7 mouse cellular contexts compared by ENCODE assay signal in genomic region chr11:52282774-52283595, GRCm38 (mm10). TPM values are rescaled to one million over a fixed set of nuclear protein-coding genes. Genes with fewer than 3 reads are reported as not detected.
DNase-seq lines count a peak whose midpoint lies in the region; ATAC-seq and TF ChIP-seq lines count a peak whose summit lies in the region.

Gene Tcf7 (minus strand): TSS chr11:52283014.

- no peak for ATAC-seq in activated CD4-positive, CD25-positive, alpha-beta regulatory T cell, adult 4 months
- ATAC-seq in forebrain, embryonic 13.5 days = peak; percentile 81
- ATAC-seq in hindbrain, embryonic 14.5 days (ENCODE audit: low FRiP score) = peak; percentile 52; the same call in 1 of the 2 replicates
- ATAC-seq in limb, embryonic 11.5 days (ENCODE audit: insufficient number of reproducible peaks, low FRiP score, low TSS enrichment, low read depth) = peak; percentile 40; the same call in 1 of the 2 replicates
- peak; percentile 55 for ATAC-seq in midbrain, embryonic 12.5 days (ENCODE audit: low FRiP score, low read depth)
- peak; percentile 80 for ATAC-seq in stomach, embryonic 16.5 days (ENCODE audit: insufficient read depth, low FRiP score)

- H3K27ac ChIP-seq in forebrain, embryonic 13.5 days = no peak within 1 kb of the TSS
- no peak within 1 kb of the TSS for H3K27ac ChIP-seq in hindbrain, embryonic 14.5 days
- no peak within 1 kb of the TSS; the same call in 1 of the 2 replicates for H3K27ac ChIP-seq in limb, embryonic 11.5 days (replicated peaks; ENCODE audit: low read depth, low read length)
- no peak within 1 kb of the TSS for H3K27ac ChIP-seq in midbrain, embryonic 12.5 days (replicated peaks)
- no peak within 1 kb of the TSS; the same call in 1 of the 2 replicates for H3K27ac ChIP-seq in stomach, embryonic 16.5 days (ENCODE audit: low read length)

- H3K27me3 ChIP-seq in E14TG2a.4 (ENCODE audit: insufficient read depth, low read length) = peaks cover 30% of the 10 kb centered on the region
- peaks cover 52% of the 10 kb centered on the region for H3K27me3 ChIP-seq in forebrain, embryonic 13.5 days
- H3K27me3 ChIP-seq in hindbrain, embryonic 14.5 days (ENCODE audit: control insufficient read depth, insufficient read depth, low read length) = peaks cover 42% of the 10 kb centered on the region
- H3K27me3 ChIP-seq in limb, embryonic 11.5 days (ENCODE audit: control insufficient read depth, insufficient read depth, low read length) = peaks cover 6% of the 10 kb centered on the region; the same call in 1 of the 2 replicates
- H3K27me3 ChIP-seq in midbrain, embryonic 12.5 days = peaks cover 77% of the 10 kb centered on the region
- no peaks in the 10 kb centered on the region for H3K27me3 ChIP-seq in stomach, embryonic 16.5 days (ENCODE audit: control insufficient read depth, insufficient read depth, low read length)

- peak; percentile 67 for DNase-seq in hindbrain, embryonic 14.5 days (ENCODE audit: low spot score)
- DNase-seq in limb, embryonic 11.5 days (ENCODE audit: low spot score) = peak; percentile 86

- WGBS in forebrain, embryonic 13.5 days = under 1% methylated on average over 91 of the region's 97 CpGs
- under 1% methylated on average over 76 of the region's 97 CpGs for WGBS in hindbrain, embryonic 14.5 days
- WGBS in limb, embryonic 11.5 days = under 1% methylated on average over 96 of the region's 97 CpGs
- under 1% methylated on average over 81 of the region's 97 CpGs for WGBS in midbrain, embryonic 12.5 days
- under 1% methylated on average over 93 of the region's 97 CpGs for WGBS in stomach, embryonic 16.5 days

- no peak for TF ChIP-seq CTCF in E14TG2a.4 (conservative IDR thresholded peaks at IDR 0.05; ENCODE audit: low read length)

- H3K36me3 ChIP-seq in E14TG2a.4 (ENCODE audit: insufficient read depth, low read length) = peaks cover 38% of the 10 kb centered on the region
- no peaks in the 10 kb centered on the region for H3K36me3 ChIP-seq in forebrain, embryonic 13.5 days (ENCODE audit: poor library complexity, severe bottlenecking)
- no peaks in the 10 kb centered on the region for H3K36me3 ChIP-seq in hindbrain, embryonic 14.5 days (replicated peaks; ENCODE audit: control insufficient read depth, insufficient read depth)
- no peaks in the 10 kb centered on the region for H3K36me3 ChIP-seq in limb, embryonic 11.5 days (ENCODE audit: control insufficient read depth, insufficient read depth, low read length)
- no peaks in the 10 kb centered on the region for H3K36me3 ChIP-seq in midbrain, embryonic 12.5 days
- no peaks in the 10 kb centered on the region for H3K36me3 ChIP-seq in stomach, embryonic 16.5 days (ENCODE audit: control insufficient read depth, insufficient read depth, low read length)

- H3K9ac ChIP-seq in forebrain, embryonic 13.5 days = peak within 1 kb of the TSS; percentile 73
- peak within 1 kb of the TSS; percentile 60 for H3K9ac ChIP-seq in hindbrain, embryonic 14.5 days
- H3K9ac ChIP-seq in limb, embryonic 11.5 days (ENCODE audit: low read length) = peak within 1 kb of the TSS; percentile 64
- peak within 1 kb of the TSS; percentile 59 for H3K9ac ChIP-seq in midbrain, embryonic 12.5 days (replicated peaks)
- peak within 1 kb of the TSS; percentile 81 for H3K9ac ChIP-seq in stomach, embryonic 16.5 days (ENCODE audit: low read length)

- no peaks in the 10 kb centered on the region for H3K9me3 ChIP-seq in E14TG2a.4 (ENCODE audit: low read length)
- H3K9me3 ChIP-seq in forebrain, embryonic 13.5 days (replicated peaks) = no peaks in the 10 kb centered on the region
- no peaks in the 10 kb centered on the region for H3K9me3 ChIP-seq in hindbrain, embryonic 14.5 days (ENCODE audit: control insufficient read depth, low read length)
- no peaks in the 10 kb centered on the region for H3K9me3 ChIP-seq in limb, embryonic 11.5 days (ENCODE audit: control insufficient read depth, low read length)
- no peaks in the 10 kb centered on the region for H3K9me3 ChIP-seq in midbrain, embryonic 12.5 days
- no peaks in the 10 kb centered on the region for H3K9me3 ChIP-seq in stomach, embryonic 16.5 days (replicated peaks; ENCODE audit: control insufficient read depth, low read length)

- peak within 1 kb of the TSS; percentile 91 for H3K4me3 ChIP-seq in E14TG2a.4 (replicated peaks; ENCODE audit: low read length)
- H3K4me3 ChIP-seq in forebrain, embryonic 13.5 days = peak within 1 kb of the TSS; percentile 61
- peak within 1 kb of the TSS; percentile 55 for H3K4me3 ChIP-seq in hindbrain, embryonic 14.5 days (replicated peaks; ENCODE audit: low read length)
- peak within 1 kb of the TSS; percentile 58 for H3K4me3 ChIP-seq in limb, embryonic 11.5 days (ENCODE audit: low read depth, low read length)
- peak within 1 kb of the TSS; percentile 69 for H3K4me3 ChIP-seq in midbrain, embryonic 12.5 days
- H3K4me3 ChIP-seq in stomach, embryonic 16.5 days (replicated peaks; ENCODE audit: low read length) = peak within 1 kb of the TSS; percentile 65

- H3K4me2 ChIP-seq in forebrain, embryonic 13.5 days = peak within 1 kb of the TSS; percentile 91
- H3K4me2 ChIP-seq in hindbrain, embryonic 14.5 days (replicated peaks) = peak within 1 kb of the TSS; percentile 90
- peak within 1 kb of the TSS; percentile 97 for H3K4me2 ChIP-seq in limb, embryonic 11.5 days (ENCODE audit: low read depth, severe bottlenecking)
- peak within 1 kb of the TSS; percentile 93 for H3K4me2 ChIP-seq in midbrain, embryonic 12.5 days (replicated peaks)
- peak within 1 kb of the TSS; percentile 99 for H3K4me2 ChIP-seq in stomach, embryonic 16.5 days (ENCODE audit: low read depth, low read length)

- H3K4me1 ChIP-seq in E14TG2a.4 (replicated peaks; ENCODE audit: low read depth, low read length) = peaks cover 68% of the 10 kb centered on the region
- H3K4me1 ChIP-seq in forebrain, embryonic 13.5 days = peaks cover 38% of the 10 kb centered on the region
- H3K4me1 ChIP-seq in hindbrain, embryonic 14.5 days (replicated peaks; ENCODE audit: control insufficient read depth, insufficient read depth, low read length) = peaks cover 24% of the 10 kb centered on the region
- peaks cover 29% of the 10 kb centered on the region for H3K4me1 ChIP-seq in limb, embryonic 11.5 days (ENCODE audit: control insufficient read depth, insufficient read depth, low read length)
- H3K4me1 ChIP-seq in midbrain, embryonic 12.5 days = peaks cover 34% of the 10 kb centered on the region
- H3K4me1 ChIP-seq in stomach, embryonic 16.5 days (ENCODE audit: control insufficient read depth, insufficient read depth, low read length) = peaks cover 30% of the 10 kb centered on the region; the same call in 1 of the 2 replicates

RNA-seq across cellular contexts. Expression of gene Tcf7, which starts in this region (rescaled TPM):
- 100 to 1,000 TPM; 227 to 315 TPM for polyA plus RNA-seq in activated CD4-positive, CD25-positive, alpha-beta regulatory T cell, adult 4 months (2017; shearing (Covaris generic))
- 2.2 and 2.3 TPM in 2 replicates for polyA plus RNA-seq in forebrain, embryonic 13.5 days (2015; fragmentation: Nextera tagmentation; extraction: Ambion mirVana)
- 6.9 and 7.2 TPM in 2 replicates for polyA plus RNA-seq in hindbrain, embryonic 14.5 days (2014; fragmentation: Nextera tagmentation; extraction: Ambion mirVana)
- polyA plus RNA-seq in limb, embryonic 11.5 days (2014; fragmentation: Nextera tagmentation; extraction: Ambion mirVana) = 19.4 and 20.8 TPM in 2 replicates
- 7.8 and 8.7 TPM in 2 replicates for polyA plus RNA-seq in midbrain, embryonic 12.5 days (2016; fragmentation: Nextera tagmentation; extraction: Ambion mirVana)
- 2.8 TPM in 2 replicates for polyA plus RNA-seq in stomach, embryonic 16.5 days (2015; fragmentation: Nextera tagmentation; extraction: Ambion mirVana)

Comparison
In these comparisons a context has a peak if more than half of its experiments do, and no peak if none do; other contexts are left out.
1. RNA of gene Tcf7 (polyA plus RNA-seq): 227 to 315 TPM in activated CD4-positive, CD25-positive, alpha-beta regulatory T cell, adult 4 months; 19.4 to 20.8 TPM in limb, embryonic 11.5 days, 7.8 to 8.7 TPM in midbrain, embryonic 12.5 days, 6.9 to 7.2 TPM in hindbrain, embryonic 14.5 days, 2.8 TPM in stomach, embryonic 16.5 days and 2.2 to 2.3 TPM in forebrain, embryonic 13.5 days; every median in the first group is over 10 times any median in the second.
2. Peak in every context shown above with its lines, with median percentiles within 50 percentile points of each other: H3K4me3 ChIP-seq, H3K4me2 ChIP-seq and H3K9ac ChIP-seq.